Mouse (Mus musculus) lung, adult 18-20 months (tissue): ENCODE measurements around the gene Usp20.

Source experiments
- DNase-seq, 2 experiments: peaks; one replicate each; pipeline ENCODE4 v3.0.0; 2022; ENCODE audit warnings: mixed read lengths in 2 of 2

Gene Usp20

DNA sequence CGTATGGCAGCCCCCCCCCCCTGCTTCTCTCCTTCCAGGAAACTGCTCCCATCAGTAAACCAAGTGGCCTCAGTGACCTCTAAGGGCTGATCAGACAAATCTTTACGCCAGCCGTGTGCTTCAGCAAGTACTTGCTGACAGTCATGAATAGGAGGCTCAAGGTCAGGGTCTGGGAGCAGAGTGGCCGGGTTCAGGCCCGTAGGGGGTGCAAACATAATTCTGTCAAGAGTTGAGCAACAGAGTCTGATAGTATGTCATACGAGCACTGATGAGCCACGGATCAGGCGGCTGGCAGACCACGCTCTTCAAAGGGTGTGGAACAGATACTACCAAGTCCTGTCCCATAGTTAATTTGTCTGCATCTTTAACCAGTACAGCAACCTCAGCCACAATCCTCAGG is 8.1 kb downstream of the Usp20 start:
- DNase-seq: no peak

GRCm38 (mm10) chr2:30994853-30995252 is 12.8 kb downstream of the Usp20 start:
- DNase-seq: no peak

GRCm38 (mm10) chr2:30995432-30995996 is 13.4 kb downstream of the Usp20 start:
- peak in 1 of 2 experiments; percentile 21 for DNase-seq

DNA sequence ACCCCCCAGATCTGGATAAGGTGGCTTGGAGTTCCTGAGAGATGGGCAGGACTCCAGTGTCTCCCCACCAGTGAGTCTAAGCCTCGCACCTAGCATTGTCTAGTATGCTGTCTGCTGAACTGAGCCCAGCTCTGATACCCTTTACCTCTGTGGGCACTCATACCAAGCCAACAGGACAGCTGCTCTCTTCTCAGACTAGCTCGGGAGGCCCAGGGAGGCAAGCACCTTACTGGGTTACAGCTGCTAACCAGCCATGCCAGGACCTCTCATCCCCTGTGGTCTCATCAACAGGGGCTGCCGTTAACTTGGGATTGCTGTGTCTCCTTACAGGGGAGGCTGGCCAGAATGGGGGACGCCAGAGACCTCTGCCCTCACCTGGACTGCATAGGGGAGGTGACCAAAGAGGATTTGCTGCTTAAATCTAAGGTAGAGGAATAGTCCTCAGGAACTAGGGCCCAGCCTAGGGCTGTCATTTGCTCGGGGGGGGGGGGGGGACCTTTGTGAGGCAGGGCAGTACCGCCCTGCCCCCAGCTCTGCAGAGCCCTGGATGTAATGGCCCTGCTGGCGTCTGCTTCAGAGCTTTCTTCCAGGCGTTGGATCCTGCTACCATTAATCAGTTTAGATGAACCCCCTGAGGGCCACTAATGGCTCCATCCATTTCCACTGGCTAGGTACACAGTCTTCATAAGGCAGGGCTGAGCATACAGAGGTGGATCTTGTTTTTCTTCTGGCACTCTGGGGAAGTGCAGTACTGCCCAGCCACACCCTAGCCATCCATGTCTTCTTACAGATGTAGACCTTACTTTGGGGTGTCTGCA is 16.6 kb downstream of the Usp20 start:
- no peak for DNase-seq

DNA sequence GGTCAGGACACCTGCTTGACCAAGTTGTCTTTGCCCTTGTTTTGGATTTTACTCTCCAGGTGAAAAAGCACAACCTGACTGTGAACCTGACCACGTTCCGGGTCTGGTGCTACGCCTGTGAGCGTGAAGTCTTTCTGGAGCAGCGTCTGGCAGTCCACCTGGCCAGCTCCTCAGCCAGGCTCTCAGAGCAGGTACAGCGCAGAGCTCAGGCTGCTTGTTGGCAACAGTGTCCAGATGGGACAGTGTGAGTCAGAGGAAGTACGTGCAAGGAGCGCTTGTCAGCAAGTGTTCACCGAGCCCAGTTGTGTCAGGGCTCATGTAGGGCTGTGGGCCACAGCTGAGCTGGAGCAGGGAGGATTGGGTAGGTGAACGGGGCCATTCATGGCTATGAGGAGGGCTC is 20.8 kb downstream of the Usp20 start:
- DNase-seq: no peak

- no peak for DNase-seq
Observed at GRCm38 (mm10) chr2:31005453-31005852, 23.4 kb downstream of the Usp20 start.

- DNase-seq: no peak
Observed at GRCm38 (mm10) chr2:31006434-31006833, 24.4 kb downstream of the Usp20 start.

DNA sequence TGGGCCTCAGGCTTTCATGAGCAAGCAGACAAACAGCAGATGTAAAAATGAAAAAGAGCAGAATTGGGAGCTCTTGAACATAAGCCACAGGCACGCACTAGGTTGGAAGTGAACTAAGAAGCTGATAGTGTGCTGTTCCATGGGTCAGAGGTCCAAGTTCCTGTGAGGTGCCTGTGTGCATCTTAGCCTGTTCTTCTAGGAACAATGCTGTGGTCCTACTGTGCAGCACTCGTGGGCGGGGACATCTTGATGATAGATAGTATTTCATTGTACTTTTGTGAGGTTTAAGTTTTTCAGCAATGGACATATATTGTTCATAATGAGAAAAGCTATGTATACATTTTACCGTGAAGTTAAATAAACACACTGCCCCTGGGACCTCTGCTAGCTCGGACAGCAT is 25.1 kb downstream of the Usp20 start:
- DNase-seq: no peak

GRCm38 (mm10) chr2:31013371-31014120 is 31.5 kb downstream of the Usp20 start:
- no peak for DNase-seq

DNA sequence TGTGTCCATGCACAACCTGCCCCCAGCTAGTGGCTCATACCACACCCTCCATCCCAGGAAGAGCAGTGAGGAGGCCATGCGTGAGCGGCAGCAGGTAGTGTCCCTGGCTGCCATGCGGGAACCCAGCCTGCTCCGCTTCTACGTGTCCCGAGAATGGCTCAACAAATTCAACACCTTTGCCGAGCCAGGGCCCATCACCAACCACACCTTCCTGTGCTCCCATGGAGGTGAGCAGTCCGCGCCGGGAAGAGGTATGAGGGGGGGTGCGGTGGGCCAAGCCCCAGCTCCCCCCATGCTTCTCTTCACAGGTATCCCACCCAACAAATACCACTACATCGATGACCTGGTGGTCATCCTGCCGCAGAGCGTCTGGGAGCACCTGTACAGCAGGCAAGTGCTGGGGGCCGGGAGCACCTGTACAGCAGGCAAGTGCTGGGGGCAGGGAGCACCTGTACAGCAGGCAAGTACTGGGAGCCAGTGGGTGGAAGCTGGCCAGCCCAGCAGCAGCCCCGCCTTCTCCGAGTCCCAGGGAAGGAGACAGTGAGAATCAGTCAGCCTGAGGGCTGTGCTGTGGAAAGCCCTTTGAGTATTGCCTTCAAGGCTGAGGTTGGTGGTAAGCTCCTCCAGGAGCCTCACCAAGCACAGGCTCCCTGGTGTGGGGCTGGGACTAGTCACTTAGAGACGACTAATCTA is 35.7 kb downstream of the Usp20 start:
- DNase-seq: no peak

GRCm38 (mm10) chr2:31018519-31018918 is 36.4 kb downstream of the Usp20 start:
- DNase-seq: no peak

DNA sequence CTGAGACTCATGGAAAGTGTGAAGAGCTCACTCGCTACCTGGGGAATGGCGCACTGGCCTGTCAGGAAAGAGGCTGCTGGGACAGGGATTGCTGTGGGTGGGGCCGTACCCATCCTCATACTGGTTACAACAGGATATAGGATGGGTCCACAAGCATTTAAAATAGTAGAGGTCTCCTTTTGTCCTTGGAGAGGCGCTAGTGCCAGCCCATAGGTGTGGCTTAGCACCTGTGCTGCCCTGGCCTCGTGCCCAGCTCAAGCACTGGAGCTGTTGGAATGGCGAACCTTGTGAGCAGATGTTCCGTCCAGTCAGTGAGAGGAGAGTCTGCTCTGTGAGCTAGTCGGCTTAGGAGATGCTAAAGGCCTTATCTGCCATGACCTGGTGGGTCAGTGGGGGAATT is 36.9 kb downstream of the Usp20 start:
- no peak for DNase-seq

- DNase-seq: no peak
Observed at GRCm38 (mm10) chr2:31020202-31020601, 38.1 kb downstream of the Usp20 start.

DNA sequence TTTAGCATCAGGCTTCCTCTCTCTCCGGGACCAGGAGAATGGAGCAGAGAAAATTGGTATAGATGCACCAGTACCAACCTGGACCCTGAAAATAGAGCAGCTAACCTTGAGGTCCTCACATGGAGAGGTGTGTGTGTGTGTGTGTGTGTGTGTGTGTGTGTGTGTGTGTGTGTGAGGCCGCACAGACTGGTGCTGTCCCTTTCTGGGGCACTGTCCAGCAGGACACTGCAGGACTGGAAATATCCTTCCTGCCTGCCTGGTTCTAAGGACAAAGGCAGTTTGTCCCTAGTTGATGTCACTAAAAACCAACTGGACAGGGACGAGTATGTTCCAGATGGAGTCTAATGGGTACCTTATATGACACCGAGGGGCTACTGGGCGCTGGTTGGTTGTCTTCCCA is 41.9 kb downstream of the Usp20 start:
- DNase-seq: no peak

DNA sequence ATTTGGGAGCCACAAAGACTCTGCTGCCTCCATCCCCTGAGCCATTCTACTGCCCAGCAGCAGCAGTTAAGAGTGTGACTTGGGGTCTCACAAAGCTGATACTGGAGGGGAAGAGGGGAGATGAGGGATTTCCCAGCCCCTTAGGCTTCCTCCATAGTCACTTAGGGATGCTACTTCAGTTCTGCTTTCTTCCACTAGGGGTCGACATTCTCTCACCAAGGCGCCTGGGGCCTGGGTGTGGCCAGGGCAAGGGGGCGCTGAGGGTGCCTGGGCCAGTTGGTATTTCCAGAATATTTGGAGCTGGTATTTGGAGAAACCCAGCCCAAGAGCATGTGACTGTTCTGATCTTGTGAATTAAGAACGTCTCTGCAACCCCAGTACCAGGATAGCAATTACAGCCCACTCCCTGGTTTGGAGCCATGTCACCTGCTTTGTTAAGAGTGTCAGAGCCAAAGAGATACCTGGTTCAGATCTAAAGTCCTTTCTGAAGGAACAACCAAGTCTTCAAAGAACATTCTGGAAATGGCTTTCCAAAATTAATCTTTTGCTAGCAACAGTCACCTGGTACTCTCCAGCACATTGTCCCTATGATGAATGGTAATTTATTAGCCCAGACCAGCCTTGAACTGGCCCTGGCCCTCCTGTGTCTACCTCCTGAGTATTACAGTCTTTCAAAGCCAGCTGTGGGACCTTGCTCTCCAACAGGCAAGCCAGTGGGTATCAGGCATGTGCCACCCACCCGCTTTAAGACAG is 42.7 kb downstream of the Usp20 start:
- DNase-seq: peak; percentile 33 to 72

- DNase-seq: no peak
Observed at GRCm38 (mm10) chr2:31025458-31025857, 43.4 kb downstream of the Usp20 start.

DNA sequence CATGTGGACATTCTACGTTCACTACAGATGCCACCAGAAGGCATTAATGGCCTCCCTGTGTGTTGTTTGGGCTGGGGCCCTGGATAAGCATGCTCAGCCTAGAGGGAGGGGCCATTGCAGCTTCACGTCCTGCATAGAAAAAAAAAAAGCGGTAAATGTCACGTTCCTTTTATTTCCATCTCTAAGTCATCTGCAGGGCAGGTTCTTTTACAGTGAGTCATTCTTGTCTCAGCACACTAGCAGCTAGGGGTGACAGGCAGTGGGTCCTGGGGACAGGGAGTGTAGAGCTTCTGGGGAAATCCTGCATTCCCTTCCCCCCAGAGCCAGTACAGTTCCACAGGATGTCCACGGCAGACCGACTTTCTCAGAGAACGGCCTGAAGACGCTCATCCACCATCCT is 44.6 kb downstream of the Usp20 start:
- no peak for DNase-seq

DNA sequence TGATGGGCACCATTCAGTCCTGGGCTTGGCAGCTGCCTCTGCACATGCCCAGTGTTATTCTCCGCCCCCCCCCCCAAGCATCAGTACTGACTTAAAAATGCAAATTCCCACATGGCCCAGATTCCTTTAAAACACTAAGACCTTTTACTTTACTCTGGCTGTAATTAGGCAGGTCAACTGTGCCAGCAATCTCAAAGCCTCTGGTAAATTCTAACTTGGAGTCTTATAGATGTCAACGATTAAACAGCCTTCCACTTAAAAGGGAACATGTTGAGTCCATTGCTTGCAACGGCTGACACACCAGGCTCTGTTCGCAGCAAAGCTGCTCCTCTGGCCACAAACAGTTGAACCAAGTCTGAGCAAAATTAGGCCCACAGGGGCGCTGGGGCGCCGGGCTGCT is 49.9 kb downstream of the Usp20 start:
- no peak for DNase-seq

DNA sequence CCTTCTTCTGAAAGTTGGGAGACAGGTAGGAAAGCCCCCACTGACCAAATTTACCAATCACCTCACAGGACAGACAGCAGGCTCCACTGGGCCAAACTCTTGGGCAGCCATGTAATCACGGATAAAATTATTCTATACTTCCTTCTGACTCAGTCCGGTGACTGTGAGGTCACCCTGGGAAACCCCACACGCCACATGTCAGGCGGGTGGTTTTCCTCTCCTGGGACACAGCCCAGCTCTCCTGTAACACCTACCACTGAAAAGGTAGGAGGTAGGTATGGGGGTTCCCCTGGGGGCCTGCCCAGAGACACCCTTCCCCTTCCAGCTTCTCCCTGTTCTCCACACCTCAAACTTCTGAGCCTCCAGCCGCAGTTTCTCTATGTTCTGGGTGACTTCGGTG is 54.7 kb downstream of the Usp20 start:
- DNase-seq: no peak

DNA sequence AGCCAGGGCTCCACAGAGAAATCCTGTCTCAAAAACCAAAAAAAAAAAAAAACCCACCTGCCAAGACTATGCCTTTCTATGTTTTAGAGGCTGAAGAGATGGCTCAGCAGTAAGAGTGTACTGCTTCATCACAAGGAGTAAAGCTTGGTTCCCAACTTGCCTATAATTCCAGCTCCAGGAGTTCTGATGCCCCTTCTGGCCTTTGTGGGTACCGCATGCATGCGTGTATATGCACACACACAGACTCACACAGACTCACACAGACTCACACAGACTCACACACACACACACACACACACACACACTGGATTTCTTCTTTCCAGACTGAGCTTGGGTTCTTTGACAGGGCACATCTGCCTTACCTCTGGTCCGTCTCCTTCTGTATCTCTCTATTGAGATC is 58.0 kb downstream of the Usp20 start:
- DNase-seq: no peak

- no peak for DNase-seq
Observed at GRCm38 (mm10) chr2:31040487-31040886, 58.4 kb downstream of the Usp20 start.

DNA sequence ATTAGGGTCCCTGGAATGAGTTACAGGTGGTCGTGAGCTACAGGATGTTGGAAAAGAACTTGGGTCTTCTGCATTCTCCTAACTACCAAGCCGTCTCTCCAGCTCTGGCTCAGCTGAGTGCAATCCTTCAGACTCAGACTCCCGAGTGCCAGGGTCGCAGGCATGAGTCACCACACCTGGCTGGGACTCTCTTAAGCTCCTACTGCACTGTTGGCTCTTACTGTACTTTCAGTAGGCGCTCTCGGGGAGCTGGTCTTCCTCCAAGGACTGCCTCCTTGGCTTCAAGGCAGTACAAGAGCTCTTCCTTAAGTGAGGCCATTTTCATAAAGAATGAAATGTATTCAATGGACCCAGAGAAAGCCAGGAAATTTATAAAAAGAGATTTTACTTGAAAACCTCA is 59.3 kb downstream of the Usp20 start:
- DNase-seq: peak; percentile 22 to 43

GRCm38 (mm10) chr2:31042881-31043280 is 60.8 kb downstream of the Usp20 start:
- DNase-seq: no peak
